In the genomic region with DNA sequence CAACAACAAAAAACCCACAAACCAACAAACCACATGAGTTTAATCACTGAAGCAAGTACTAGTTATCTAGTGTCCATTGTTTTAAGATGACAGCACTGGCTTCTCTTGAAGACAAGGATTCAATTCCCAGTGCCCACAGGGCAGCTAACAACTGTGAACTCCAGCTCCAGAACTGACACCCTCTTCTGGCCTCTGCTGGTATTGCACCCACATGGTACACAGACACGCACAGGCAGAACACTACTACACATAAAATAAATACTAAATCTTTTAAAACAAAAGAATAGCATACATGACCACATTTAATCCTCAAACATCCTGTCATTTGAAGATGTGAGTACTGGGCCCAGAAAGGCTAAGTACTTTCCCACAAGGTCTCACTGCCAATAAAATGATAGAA, we compare ENCODE assay signal across 13 mouse cellular contexts. TPM values are rescaled to one million over a fixed set of nuclear protein-coding genes. Genes with fewer than 3 reads are reported as not detected.
A peak's percentile ranks its signal among the peaks of the same experiment; 100 is the strongest.
DNase-seq lines count a peak whose midpoint lies in the region; ATAC-seq lines count a peak whose summit lies in the region.
"Had no signal": no experiment of that assay in that cellular context is flagged by ENCODE, and none has a peak within 500 bp of the region (broad histone marks: within the 10 kb centered on the region; RNA-seq: fewer than 3 reads in every experiment).

No protein-coding gene starts in this region.

- no peaks in the 10 kb centered on the region for H3K9me3 ChIP-seq in limb, embryonic 11.5 days (ENCODE audit: control insufficient read depth, low read length)
- no peaks in the 10 kb centered on the region for H3K9me3 ChIP-seq in limb, embryonic 10.5 days (replicated peaks)
- H3K9me3 ChIP-seq: embryonic facial prominence, embryonic 13.5 days had no signal

- no peak for ATAC-seq in limb, embryonic 11.5 days (ENCODE audit: insufficient number of reproducible peaks, low FRiP score, low TSS enrichment, low read depth)
- ATAC-seq in frontal cortex, adult (ENCODE audit: low TSS enrichment) = no peak
- ATAC-seq: inflammation-experienced regulatory T-cells, adult 6 months had no signal

- 97% methylated on average over 1 of the region's 1 CpGs for whole genome bisulfite sequencing in limb, embryonic 11.5 days
- WGBS in limb, embryonic 10.5 days = 100% methylated on average over 1 of the region's 1 CpGs

- peaks cover 13% of the 10 kb centered on the region for H3K4me1 ChIP-seq in limb, embryonic 11.5 days (ENCODE audit: control insufficient read depth, insufficient read depth, low read length)
- peaks cover 30% of the 10 kb centered on the region for H3K4me1 ChIP-seq in limb, embryonic 10.5 days

- DNase-seq in cerebellum, postnatal 10 days = peak; percentile 58 to 74
- no peak for DNase-seq in cerebellum, adult 9-11 months
- DNase-seq in limb, embryonic 11.5 days (ENCODE audit: low spot score) = peak; percentile 57
- no peak for DNase-seq in limb, embryonic 10.5 days (ENCODE audit: low spot score)
- peak; percentile 31 for DNase-seq in A20 (ENCODE audit: low read depth, low spot score)
- peak; percentile 32 for DNase-seq in c-Kit-positive CD71-positive TER-119-negative erythroid progenitor cells, embryonic 14.5 days (ENCODE audit: low read depth)
- DNase-seq in gastrocnemius, postnatal 10 days = no peak

- H3K4me3 ChIP-seq in limb, embryonic 11.5 days (ENCODE audit: low read depth, low read length) = no peak overlapping the region
- H3K4me3 ChIP-seq in limb, embryonic 10.5 days = no peak overlapping the region

- no peak overlapping the region for H3K27ac ChIP-seq in limb, embryonic 11.5 days (replicated peaks; ENCODE audit: low read depth, low read length)
- H3K27ac ChIP-seq in limb, embryonic 10.5 days = no peak overlapping the region

- H3K27me3 ChIP-seq in limb, embryonic 11.5 days (ENCODE audit: control insufficient read depth, insufficient read depth, low read length) = no peaks in the 10 kb centered on the region
- no peaks in the 10 kb centered on the region for H3K27me3 ChIP-seq in limb, embryonic 10.5 days (ENCODE audit: low read depth, poor library complexity, severe bottlenecking)
- H3K27me3 ChIP-seq: embryonic facial prominence, embryonic 13.5 days had no signal

- H3K9ac ChIP-seq in limb, embryonic 11.5 days (ENCODE audit: low read length) = no peak overlapping the region

- H3K4me2 ChIP-seq in limb, embryonic 11.5 days (ENCODE audit: low read depth, severe bottlenecking) = no peak overlapping the region

- no peaks in the 10 kb centered on the region; the same call in 1 of the 2 replicates for H3K36me3 ChIP-seq in limb, embryonic 11.5 days (ENCODE audit: control insufficient read depth, insufficient read depth, low read length)
- peaks cover 27% of the 10 kb centered on the region for H3K36me3 ChIP-seq in limb, embryonic 10.5 days

RNA-seq across cellular contexts. Expression of a gene that starts 4.5 kb away (rescaled TPM):
- 146 and 154 TPM in 2 replicates for polyA plus RNA-seq in limb, embryonic 11.5 days (2014; fragmentation: Nextera tagmentation; extraction: Ambion mirVana)
- polyA plus RNA-seq in limb, embryonic 10.5 days (2016; fragmentation: Nextera tagmentation; extraction: Ambion mirVana) = 160 and 167 TPM in 2 replicates
- total RNA-seq in gastrocnemius, postnatal 10 days (2021) = 10 to 100 TPM; 82.3 to 83.5 TPM

RNA-seq across cellular contexts. Expression of a gene that starts 5.1 kb away (rescaled TPM):
- 23.3 and 23.6 TPM in 2 replicates for polyA plus RNA-seq in limb, embryonic 11.5 days (2014; fragmentation: Nextera tagmentation; extraction: Ambion mirVana)
- 35.5 and 36.1 TPM in 2 replicates for polyA plus RNA-seq in limb, embryonic 10.5 days (2016; fragmentation: Nextera tagmentation; extraction: Ambion mirVana)
- 10 to 100 TPM; 55.0 to 58.2 TPM for total RNA-seq in gastrocnemius, postnatal 10 days (2021)

RNA-seq across cellular contexts. Expression of a gene that starts 22.5 kb away (rescaled TPM):
- 0.26 and 0.81 TPM in 2 replicates for polyA plus RNA-seq in limb, embryonic 11.5 days (2014; fragmentation: Nextera tagmentation; extraction: Ambion mirVana)
- 0.59 and 0.98 TPM in 2 replicates for polyA plus RNA-seq in limb, embryonic 10.5 days (2016; fragmentation: Nextera tagmentation; extraction: Ambion mirVana)
- under 1 TPM in 1 of 2 experiments, not detected in 1; 0.16 TPM for total RNA-seq in gastrocnemius, postnatal 10 days (2021)
- polyA plus RNA-seq: inflammation-experienced regulatory T-cells, adult 6 months; stomach, embryonic 14.5 days had no signal

RNA-seq across cellular contexts. Expression of a gene that starts 52.1 kb away (rescaled TPM):
- polyA plus RNA-seq in limb, embryonic 11.5 days (2014; fragmentation: Nextera tagmentation; extraction: Ambion mirVana) = not detected in 2 replicates
- polyA plus RNA-seq in limb, embryonic 10.5 days (2016; fragmentation: Nextera tagmentation; extraction: Ambion mirVana) = 0.33 TPM in 1 of 2 replicates, not detected in the other
- total RNA-seq in gastrocnemius, postnatal 10 days (2021) = not detected
- total RNA-seq: gastrocnemius, postnatal 4 days; megakaryocyte progenitor cell, adult 5-6 weeks had no signal
- polyA plus RNA-seq: embryonic facial prominence, embryonic 13.5 days; inflammation-experienced regulatory T-cells, adult 6 months had no signal

Comparison
In these comparisons a context has a peak if more than half of its experiments do, and no peak if none do; other contexts are left out.
1. DNase-seq: peak in cerebellum, postnatal 10 days (2 of 2), limb, embryonic 11.5 days (single experiment), A20 (single experiment) and c-Kit-positive CD71-positive TER-119-negative erythroid progenitor cells, embryonic 14.5 days (single experiment); none in cerebellum, adult 9-11 months (single experiment), limb, embryonic 10.5 days (single experiment) and gastrocnemius, postnatal 10 days (single experiment).